Mouse (Mus musculus): ENCODE measurements at regions not wholly inside any gene's neighbourhood (a gene's known extent, or its start where the extent isn't known, plus 50 kb on each side); places are given as distances from the start of the nearest gene placed in this dataset.

GRCm38 (mm10) chr10:118621546-118621945, 180.7 kb downstream of the Ifng start:
- H3K4me3 ChIP-seq (ENCODE audit: low read depth, low read length), result no peak overlapping the region
- DNase-seq (ENCODE audit: low spot score) (no peak), ATAC-seq (ENCODE audit: low FRiP score, low TSS enrichment) (no peak)
- no peak overlapping the region for H3K4me2 ChIP-seq (replicated peaks; ENCODE audit: low read depth)
- WGBS, result 84% methylated on average over 4 of the region's 4 CpGs
- no peaks in the 10 kb centered on the region for H3K27me3 ChIP-seq (ENCODE audit: control insufficient read depth, insufficient read depth, low read length)
- H3K36me3 ChIP-seq (ENCODE audit: control insufficient read depth, insufficient read depth, low read length), result no peaks in the 10 kb centered on the region
- no peaks in the 10 kb centered on the region for H3K4me1 ChIP-seq (replicated peaks; ENCODE audit: control insufficient read depth, insufficient read depth)
- no peak overlapping the region for H3K9ac ChIP-seq (ENCODE audit: low read length)
- no peaks in the 10 kb centered on the region for H3K9me3 ChIP-seq (ENCODE audit: control insufficient read depth, low read length)
- no peak overlapping the region for H3K27ac ChIP-seq (replicated peaks)
- TF ChIP-seq CTCF (IDR thresholded peaks at IDR 0.05; ENCODE audit: low read depth), result no peak
- no peak for TF ChIP-seq EP300 (optimal IDR thresholded peaks at IDR 0.05)

- no peak overlapping the region for H3K4me3 ChIP-seq (ENCODE audit: low read depth, low read length)
Observed at GRCm38 (mm10) chr10:118622131-118622530, 181.3 kb downstream of the Ifng start.

GRCm38 (mm10) chr10:118622916-118623315, 182.1 kb downstream of the Ifng start:
- no peak for TF ChIP-seq CTCF (IDR thresholded peaks at IDR 0.05; ENCODE audit: low read depth)
- TF ChIP-seq EP300 (optimal IDR thresholded peaks at IDR 0.05), result no peak
- no peak for DNase-seq (ENCODE audit: low spot score)
- 78% methylated on average over 2 of the region's 2 CpGs for WGBS

More at GRCm38 (mm10) chr10:118622131-118622530, 181.3 kb downstream of the Ifng start:
- TF ChIP-seq EP300 (optimal IDR thresholded peaks at IDR 0.05) (no peak), CTCF (IDR thresholded peaks at IDR 0.05; ENCODE audit: low read depth) (no peak)
- ATAC-seq (ENCODE audit: low FRiP score, low TSS enrichment) (no peak), DNase-seq (ENCODE audit: low spot score) (no peak)
- Histone ChIP-seq H3K9me3 (ENCODE audit: control insufficient read depth, low read length) (no peaks in the 10 kb centered on the region), H3K9ac (ENCODE audit: low read length) (no peak overlapping the region), H3K4me2 (replicated peaks; ENCODE audit: low read depth) (no peak overlapping the region), H3K4me1 (replicated peaks; ENCODE audit: control insufficient read depth, insufficient read depth) (no peaks in the 10 kb centered on the region), H3K27me3 (ENCODE audit: control insufficient read depth, insufficient read depth, low read length) (no peaks in the 10 kb centered on the region), H3K27ac (replicated peaks) (no peak overlapping the region), H3K36me3 (ENCODE audit: control insufficient read depth, insufficient read depth, low read length) (no peaks in the 10 kb centered on the region)
- 71% methylated on average over 6 of the region's 6 CpGs for WGBS

GRCm38 (mm10) chr10:118624368-118624767, 183.5 kb downstream of the Ifng start:
- TF ChIP-seq CTCF (IDR thresholded peaks at IDR 0.05; ENCODE audit: low read depth), result no peak
- H3K9ac ChIP-seq (ENCODE audit: low read length), result no peak overlapping the region
- DNase-seq (ENCODE audit: low spot score) (no peak), ATAC-seq (ENCODE audit: low FRiP score, low TSS enrichment) (no peak)
- no peak overlapping the region for H3K4me2 ChIP-seq (replicated peaks; ENCODE audit: low read depth)
- no peak overlapping the region for H3K27ac ChIP-seq (replicated peaks)
- H3K36me3 ChIP-seq (ENCODE audit: control insufficient read depth, insufficient read depth, low read length), result no peaks in the 10 kb centered on the region
- no peaks in the 10 kb centered on the region for H3K4me1 ChIP-seq (replicated peaks; ENCODE audit: control insufficient read depth, insufficient read depth)
- WGBS, result 73% methylated on average over 7 of the region's 7 CpGs
- no peaks in the 10 kb centered on the region for H3K27me3 ChIP-seq (ENCODE audit: control insufficient read depth, insufficient read depth, low read length)
- no peaks in the 10 kb centered on the region for H3K9me3 ChIP-seq (ENCODE audit: control insufficient read depth, low read length)
- no peak overlapping the region for H3K4me3 ChIP-seq (ENCODE audit: low read depth, low read length)

More at GRCm38 (mm10) chr10:118622916-118623315, 182.1 kb downstream of the Ifng start:
- no peaks in the 10 kb centered on the region for H3K36me3 ChIP-seq (ENCODE audit: control insufficient read depth, insufficient read depth, low read length)
- no peak for ATAC-seq (ENCODE audit: low FRiP score, low TSS enrichment)
- no peak overlapping the region for H3K4me2 ChIP-seq (replicated peaks; ENCODE audit: low read depth)
- H3K4me1 ChIP-seq (replicated peaks; ENCODE audit: control insufficient read depth, insufficient read depth), result no peaks in the 10 kb centered on the region
- no peak overlapping the region for H3K27ac ChIP-seq (replicated peaks)
- no peak overlapping the region for H3K4me3 ChIP-seq (ENCODE audit: low read depth, low read length)
- no peaks in the 10 kb centered on the region for H3K27me3 ChIP-seq (ENCODE audit: control insufficient read depth, insufficient read depth, low read length)
- H3K9ac ChIP-seq (ENCODE audit: low read length), result no peak overlapping the region
- H3K9me3 ChIP-seq (ENCODE audit: control insufficient read depth, low read length), result no peaks in the 10 kb centered on the region

GRCm38 (mm10) chr10:118628000-118628399, 187.2 kb downstream of the Ifng start:
- Histone ChIP-seq H3K27me3 (ENCODE audit: control insufficient read depth, insufficient read depth, low read length) (no peaks in the 10 kb centered on the region), H3K9me3 (ENCODE audit: control insufficient read depth, low read length) (no peaks in the 10 kb centered on the region), H3K4me1 (replicated peaks; ENCODE audit: control insufficient read depth, insufficient read depth) (no peaks in the 10 kb centered on the region), H3K4me3 (ENCODE audit: low read depth, low read length) (no peak overlapping the region), H3K9ac (ENCODE audit: low read length) (no peak overlapping the region), H3K36me3 (ENCODE audit: control insufficient read depth, insufficient read depth, low read length) (no peaks in the 10 kb centered on the region), H3K4me2 (replicated peaks; ENCODE audit: low read depth) (no peak overlapping the region), H3K27ac (replicated peaks) (no peak overlapping the region)
- no peak for TF ChIP-seq CTCF (IDR thresholded peaks at IDR 0.05; ENCODE audit: low read depth)
- ATAC-seq (ENCODE audit: low FRiP score, low TSS enrichment), result no peak
- DNase-seq (ENCODE audit: low spot score), result no peak
- 80% methylated on average over 6 of the region's 6 CpGs for WGBS

- no peak for TF ChIP-seq EP300 (optimal IDR thresholded peaks at IDR 0.05)
- no peak for DNase-seq (ENCODE audit: low spot score)
- Histone ChIP-seq H3K9me3 (ENCODE audit: control insufficient read depth, low read length) (no peaks in the 10 kb centered on the region), H3K4me1 (replicated peaks; ENCODE audit: control insufficient read depth, insufficient read depth) (no peaks in the 10 kb centered on the region), H3K36me3 (ENCODE audit: control insufficient read depth, insufficient read depth, low read length) (no peaks in the 10 kb centered on the region), H3K4me2 (replicated peaks; ENCODE audit: low read depth) (no peak overlapping the region), H3K9ac (ENCODE audit: low read length) (no peak overlapping the region), H3K4me3 (ENCODE audit: low read depth, low read length) (no peak overlapping the region), H3K27me3 (ENCODE audit: control insufficient read depth, insufficient read depth, low read length) (no peaks in the 10 kb centered on the region), H3K27ac (replicated peaks) (no peak overlapping the region)
- ATAC-seq (ENCODE audit: low FRiP score, low TSS enrichment), result no peak
- 87% methylated on average over 22 of the region's 22 CpGs for WGBS
Observed at GRCm38 (mm10) chr10:118629360-118630040, 188.7 kb downstream of the Ifng start.

All from stomach, postnatal 0 days (tissue).